Mouse (Mus musculus) limb, embryonic 11.5 days (tissue): ENCODE measurements at regions not wholly inside any gene's neighbourhood (a gene's known extent, or its start where the extent isn't known, plus 50 kb on each side); places are given as distances from the start of the nearest gene placed in this dataset.

Experiments
- ATAC-seq: fragments of 200-750 bp; cut with Nextera tagmentation; 2 replicates; pipeline ENCODE4 v1.8.0; 2017; ENCODE audit warnings: low read depth; ENCODE audit not compliant: insufficient number of reproducible peaks, low FRiP score, low TSS enrichment
- DNase-seq: peaks from one replicate; pipeline ENCODE4 v3.0.0-alpha.2; 2015; ENCODE audit warnings: low spot score
- H3K27ac ChIP-seq: fragments of 300-500 bp; sonication (generic); replicated peaks from 2 replicates; pipeline ENCODE4 v1.5.1; 2014; ENCODE audit warnings: low read depth, mild to moderate bottlenecking, low read length
- H3K27me3 ChIP-seq: fragments of 300-500 bp; sonication (generic); 2 replicates; pipeline ENCODE4 v1.6.1; 2014; ENCODE audit warnings: mild to moderate bottlenecking, low read length, mixed read lengths; ENCODE audit not compliant: control insufficient read depth, insufficient read depth
- H3K36me3 ChIP-seq: fragments of 300-500 bp; sonication (generic); 2 replicates; pipeline ENCODE4 v1.6.1; 2014; ENCODE audit warnings: mild to moderate bottlenecking, low read length, moderate library complexity, mixed read lengths; ENCODE audit not compliant: control insufficient read depth, insufficient read depth
- H3K4me1 ChIP-seq: fragments of 300-500 bp; sonication (generic); 2 replicates; pipeline ENCODE4 v1.6.1; 2014; ENCODE audit warnings: low read length, mixed read lengths; ENCODE audit not compliant: control insufficient read depth, insufficient read depth
- H3K4me2 ChIP-seq: fragments of 300-500 bp; sonication (generic); 2 replicates; pipeline ENCODE4 v1.6.1; 2014; ENCODE audit warnings: low read depth, mild to moderate bottlenecking, moderate library complexity; ENCODE audit not compliant: severe bottlenecking
- H3K4me3 ChIP-seq: fragments of 300-500 bp; sonication (generic); 2 replicates; pipeline ENCODE4 v1.5.1; 2014; ENCODE audit warnings: low read depth, low read length
- H3K9ac ChIP-seq: fragments of 300-500 bp; sonication (generic); 2 replicates; pipeline ENCODE4 v1.6.1; 2014; ENCODE audit warnings: mild to moderate bottlenecking, low read length
- H3K9me3 ChIP-seq: fragments of 300-500 bp; sonication (generic); 2 replicates; pipeline ENCODE4 v1.6.1; 2016; ENCODE audit warnings: low read length; ENCODE audit not compliant: control insufficient read depth
- WGBS: fragments of 180-500 bp; shearing (Covaris S2); extraction: QIAGEN DNeasy Blood & Tissue Kit; methylation state at CpG from one replicate; pipeline ENCODE4 v1.1.7; 2014; 5-methylcytosine and 5-hydroxymethylcytosine counted together

GRCm38 (mm10) chr9:86044098-86044497 is 201.9 kb downstream of the Tpbg start:
- no peak for DNase-seq
- no peaks in the 10 kb centered on the region for H3K4me1 ChIP-seq
- H3K4me2 ChIP-seq, result no peak overlapping the region
- no peak overlapping the region for H3K9ac ChIP-seq
- ATAC-seq, result no peak
- H3K4me3 ChIP-seq, result no peak overlapping the region
- no peak overlapping the region for H3K27ac ChIP-seq
- H3K27me3 ChIP-seq, result no peaks in the 10 kb centered on the region
- 31% methylated on average over 4 of the region's 4 CpGs for WGBS
- no peaks in the 10 kb centered on the region for H3K9me3 ChIP-seq
- H3K36me3 ChIP-seq, result no peaks in the 10 kb centered on the region

GRCm38 (mm10) chr9:86058116-86058515 is 215.9 kb downstream of the Tpbg start:
- no peak overlapping the region for H3K4me3 ChIP-seq
- H3K4me2 ChIP-seq, result no peak overlapping the region
- no peaks in the 10 kb centered on the region for H3K4me1 ChIP-seq
- H3K36me3 ChIP-seq, result no peaks in the 10 kb centered on the region
- no peak for ATAC-seq
- H3K9ac ChIP-seq, result no peak overlapping the region
- no peaks in the 10 kb centered on the region for H3K9me3 ChIP-seq
- DNase-seq, result no peak
- 93% methylated on average over 4 of the region's 4 CpGs for WGBS
- no peak overlapping the region for H3K27ac ChIP-seq
- no peaks in the 10 kb centered on the region for H3K27me3 ChIP-seq

- no peak for ATAC-seq
- H3K4me3 ChIP-seq, result no peak overlapping the region
- whole genome bisulfite sequencing, result 81% methylated on average over 6 of the region's 6 CpGs
- H3K36me3 ChIP-seq, result no peaks in the 10 kb centered on the region
- no peak overlapping the region for H3K4me2 ChIP-seq
- no peak overlapping the region for H3K27ac ChIP-seq
- no peaks in the 10 kb centered on the region for H3K9me3 ChIP-seq
- no peaks in the 10 kb centered on the region for H3K4me1 ChIP-seq
- no peak overlapping the region for H3K9ac ChIP-seq
- DNase-seq, result no peak
- no peaks in the 10 kb centered on the region for H3K27me3 ChIP-seq
These were observed 217.9 kb downstream of the Tpbg start for GRCm38 (mm10) chr9:86060049-86060448.

- no peaks in the 10 kb centered on the region for H3K9me3 ChIP-seq
- H3K36me3 ChIP-seq, result no peaks in the 10 kb centered on the region
- no peak overlapping the region for H3K9ac ChIP-seq
- no peaks in the 10 kb centered on the region for H3K27me3 ChIP-seq
- no peak overlapping the region for H3K4me3 ChIP-seq
- no peak overlapping the region for H3K27ac ChIP-seq
- 93% methylated on average over 4 of the region's 4 CpGs for WGBS
- H3K4me2 ChIP-seq, result no peak overlapping the region
- DNase-seq (no peak), ATAC-seq (no peak)
- no peaks in the 10 kb centered on the region for H3K4me1 ChIP-seq
These were observed 219.1 kb downstream of the Tpbg start for GRCm38 (mm10) chr9:86061230-86061629.

GRCm38 (mm10) chr9:86079275-86079674 is 237.1 kb downstream of the Tpbg start:
- Histone ChIP-seq H3K9ac (no peak overlapping the region), H3K9me3 (no peaks in the 10 kb centered on the region), H3K4me1 (no peaks in the 10 kb centered on the region), H3K27me3 (no peaks in the 10 kb centered on the region), H3K4me2 (no peak overlapping the region), H3K4me3 (no peak overlapping the region), H3K36me3 (no peaks in the 10 kb centered on the region), H3K27ac (no peak overlapping the region)
- DNase-seq, result no peak
- no peak for ATAC-seq

GRCm38 (mm10) chr9:86081873-86082272 is 239.7 kb downstream of the Tpbg start:
- Histone ChIP-seq H3K9ac (no peak overlapping the region), H3K4me1 (no peaks in the 10 kb centered on the region), H3K36me3 (no peaks in the 10 kb centered on the region), H3K4me3 (no peak overlapping the region), H3K9me3 (no peaks in the 10 kb centered on the region), H3K27ac (no peak overlapping the region), H3K4me2 (no peak overlapping the region), H3K27me3 (no peaks in the 10 kb centered on the region)
- 88% methylated on average over 6 of the region's 6 CpGs for WGBS
- ATAC-seq, result no peak
- DNase-seq, result no peak

GRCm38 (mm10) chr9:86092998-86093397 is 250.8 kb downstream of the Tpbg start:
- Histone ChIP-seq H3K27me3 (no peaks in the 10 kb centered on the region), H3K4me1 (no peaks in the 10 kb centered on the region), H3K36me3 (no peaks in the 10 kb centered on the region), H3K4me2 (no peak overlapping the region), H3K27ac (no peak overlapping the region), H3K9ac (no peak overlapping the region), H3K4me3 (no peak overlapping the region), H3K9me3 (no peaks in the 10 kb centered on the region)
- DNase-seq (no peak), ATAC-seq (no peak)

- H3K9me3 ChIP-seq, result no peaks in the 10 kb centered on the region
- H3K27ac ChIP-seq, result no peak overlapping the region
- 41% methylated on average over 2 of the region's 2 CpGs for WGBS
- H3K4me1 ChIP-seq, result no peaks in the 10 kb centered on the region
- H3K9ac ChIP-seq, result no peak overlapping the region
- DNase-seq (no peak), ATAC-seq (no peak)
- no peak overlapping the region for H3K4me2 ChIP-seq
- no peaks in the 10 kb centered on the region for H3K27me3 ChIP-seq
- H3K4me3 ChIP-seq, result no peak overlapping the region
- H3K36me3 ChIP-seq, result no peaks in the 10 kb centered on the region
These were observed 253.3 kb downstream of the Tpbg start for GRCm38 (mm10) chr9:86095460-86095859.

GRCm38 (mm10) chr9:86096246-86096645 is 254.1 kb downstream of the Tpbg start:
- no peak for ATAC-seq
- Histone ChIP-seq H3K4me1 (no peaks in the 10 kb centered on the region), H3K4me2 (no peak overlapping the region), H3K27ac (no peak overlapping the region), H3K9ac (no peak overlapping the region), H3K36me3 (no peaks in the 10 kb centered on the region), H3K27me3 (no peaks in the 10 kb centered on the region), H3K9me3 (no peaks in the 10 kb centered on the region), H3K4me3 (no peak overlapping the region)
- 89% methylated on average over 1 of the region's 1 CpGs for WGBS
- no peak for DNase-seq
